Mouse (Mus musculus) c-Kit-positive CD71-negative TER-119-negative erythroid progenitor cells, embryonic 14.5 days (primary cell): ENCODE data around the gene Ucp3.

Experiments
- DNase-seq: peaks from one replicate; pipeline ENCODE4 v3.0.0-alpha.2; 2013; ENCODE audit warnings: low read depth

Ucp3 gene

DNA sequence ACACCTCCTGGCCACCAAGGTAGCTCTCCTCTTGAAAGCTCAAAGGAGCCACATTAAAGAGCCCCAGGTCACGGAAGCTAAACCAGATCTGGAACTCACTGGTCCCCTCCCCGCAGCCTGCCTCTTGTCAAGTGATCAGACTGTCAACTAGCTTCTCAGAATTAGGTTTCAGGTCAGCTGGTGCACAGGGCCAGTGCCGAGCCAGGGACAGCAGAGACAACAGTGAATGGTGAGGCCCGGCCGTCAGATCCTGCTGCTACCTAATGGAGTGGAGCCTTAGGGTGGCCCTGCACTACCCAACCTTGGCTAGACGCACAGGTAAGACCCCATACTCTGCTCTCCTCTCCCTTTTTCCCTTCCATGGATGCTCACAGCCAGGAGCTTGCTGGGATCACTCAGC lies at the start of gene Ucp3:
Ucp3 (plus strand) TSS at position 214 of the 400 bp plus-strand sequence.
- DNase-seq: no peak

DNA sequence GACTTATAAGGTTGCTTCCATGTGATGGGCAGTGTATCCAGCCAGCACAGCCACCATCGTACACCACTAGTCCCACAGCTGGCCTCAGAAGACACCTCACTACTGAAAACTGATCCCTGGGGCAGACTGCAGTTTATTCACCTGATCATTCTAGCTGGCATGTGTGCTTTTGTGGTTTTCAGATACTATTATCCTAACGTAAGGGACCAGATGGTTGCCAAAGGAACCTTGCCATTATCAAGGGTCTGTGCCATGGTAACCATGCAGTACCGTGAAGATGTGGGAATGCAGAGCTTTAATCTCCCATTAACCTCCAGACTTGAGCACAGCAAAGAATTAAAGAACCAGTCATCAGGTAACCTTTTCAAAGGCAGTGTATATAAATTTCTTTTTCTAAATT lies 47.0 kb upstream of the Ucp3 start:
- no peak for DNase-seq

DNA sequence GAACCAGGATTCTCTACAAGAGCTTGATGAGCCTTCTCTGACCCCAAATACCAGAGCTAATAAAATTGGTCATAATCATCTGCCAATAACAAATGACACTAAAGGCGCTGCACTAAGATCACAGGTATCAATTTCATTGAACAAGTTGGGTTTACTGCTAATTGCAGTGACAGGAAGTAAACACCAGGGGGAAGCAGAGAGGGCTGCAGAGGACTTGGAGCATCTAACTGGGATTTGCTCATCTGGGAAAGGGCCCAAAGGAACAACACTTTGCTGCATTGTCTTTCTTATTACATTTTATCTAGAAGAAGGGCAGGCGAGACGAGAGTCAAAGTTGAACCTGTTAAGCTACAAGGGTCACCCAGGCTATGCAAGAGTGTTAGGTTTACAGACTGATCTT lies 43.7 kb upstream of the Ucp3 start:
- peak; percentile 22 for DNase-seq

DNA sequence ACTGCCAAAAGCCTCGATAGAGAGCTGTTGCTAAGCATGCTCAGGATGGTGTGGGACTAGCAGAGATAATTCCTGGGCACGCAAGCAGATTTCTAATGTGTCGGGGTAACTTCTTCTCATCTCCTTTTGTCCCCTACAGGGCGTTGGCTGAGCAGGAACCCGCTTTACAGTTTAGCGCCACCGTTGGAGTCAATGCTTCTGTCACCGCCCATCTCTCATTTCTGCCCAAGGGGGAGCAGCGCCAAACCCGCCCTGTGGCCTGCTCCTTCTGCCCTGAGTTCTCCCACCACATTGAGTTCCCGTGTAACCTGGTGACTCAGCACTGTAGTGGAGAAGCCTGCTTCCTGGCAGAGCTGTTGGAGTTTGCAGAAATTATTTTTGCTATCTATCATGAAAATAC lies 42.9 kb upstream of the Ucp3 start:
- no peak for DNase-seq

DNA sequence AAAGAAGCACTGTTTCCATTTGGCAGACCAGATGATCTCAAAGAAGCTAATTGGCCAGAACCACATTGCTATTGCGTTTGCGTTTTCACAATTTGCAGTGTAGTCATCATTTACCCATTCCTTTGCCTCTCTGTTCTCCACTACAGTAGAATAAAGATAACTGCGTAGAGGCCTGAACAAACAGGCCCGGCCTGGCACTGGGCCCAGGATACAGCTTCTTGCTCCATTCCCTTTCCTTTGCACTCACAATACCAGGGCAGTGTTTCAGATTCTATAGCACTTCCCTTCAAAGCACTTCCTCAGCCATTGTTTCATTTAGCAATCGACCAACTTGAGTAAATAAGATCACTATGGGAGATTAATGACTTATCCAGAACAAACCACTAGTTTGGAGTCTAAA lies 41.7 kb upstream of the Ucp3 start:
- no peak for DNase-seq

DNA sequence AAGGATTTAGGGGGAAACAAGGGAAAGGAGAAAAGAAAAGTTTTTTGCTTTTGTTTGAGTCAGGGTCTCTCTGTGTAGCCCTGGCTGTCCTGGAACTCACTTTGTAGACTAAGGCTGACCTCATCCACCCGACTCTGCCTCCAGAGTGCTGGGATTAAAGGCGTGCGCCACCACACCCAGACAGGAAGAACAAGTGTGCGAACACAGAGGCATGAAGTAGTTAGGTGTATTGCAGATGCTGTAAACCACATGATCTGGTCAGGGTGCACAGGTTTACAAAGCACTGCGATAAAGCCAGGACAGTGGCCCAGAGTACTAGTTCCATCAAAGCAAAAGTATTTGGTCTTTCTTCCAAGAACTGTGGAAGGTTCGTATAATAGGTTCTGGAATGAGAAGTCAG lies 39.5 kb upstream of the Ucp3 start:
- no peak for DNase-seq

DNA sequence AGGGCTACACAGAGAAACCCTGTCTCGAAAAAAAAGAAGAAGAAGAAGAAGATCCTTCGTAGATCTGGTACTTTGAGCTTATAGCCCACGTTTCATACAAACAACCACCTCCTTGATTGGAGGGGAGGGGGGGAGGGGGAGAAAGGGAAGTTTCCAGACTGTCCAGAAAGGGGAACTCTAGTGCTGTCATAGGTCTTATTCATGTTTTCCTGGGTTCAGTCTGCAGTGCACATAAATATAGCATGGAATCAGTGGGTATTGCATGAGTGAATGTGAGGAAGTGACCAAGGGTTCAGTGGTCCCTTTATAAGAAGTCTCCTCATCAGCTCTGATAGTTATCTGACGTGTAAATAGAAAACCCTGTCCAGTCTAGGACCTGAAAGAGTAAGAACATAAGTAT lies 29.1 kb upstream of the Ucp3 start:
- no peak for DNase-seq

DNA sequence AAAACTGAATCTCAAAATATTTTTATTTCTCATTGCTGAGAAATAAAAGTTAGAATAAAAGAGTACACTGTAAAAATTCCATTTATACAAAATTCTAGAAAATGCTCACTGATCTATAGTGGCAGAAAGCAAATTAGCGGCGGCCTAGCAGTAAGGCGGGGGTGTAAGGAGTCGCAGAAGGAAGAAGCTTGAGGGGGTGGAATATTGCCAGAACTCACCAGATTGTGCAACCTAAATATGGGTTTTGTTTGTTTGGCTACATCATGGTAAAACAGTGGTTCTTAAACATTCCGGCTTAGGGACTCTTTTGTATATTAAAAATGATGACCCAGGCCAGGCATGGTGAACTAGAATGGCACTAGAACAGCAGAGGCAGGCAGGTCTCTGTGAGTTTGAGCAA lies 26.5 kb upstream of the Ucp3 start:
- DNase-seq: no peak

DNA sequence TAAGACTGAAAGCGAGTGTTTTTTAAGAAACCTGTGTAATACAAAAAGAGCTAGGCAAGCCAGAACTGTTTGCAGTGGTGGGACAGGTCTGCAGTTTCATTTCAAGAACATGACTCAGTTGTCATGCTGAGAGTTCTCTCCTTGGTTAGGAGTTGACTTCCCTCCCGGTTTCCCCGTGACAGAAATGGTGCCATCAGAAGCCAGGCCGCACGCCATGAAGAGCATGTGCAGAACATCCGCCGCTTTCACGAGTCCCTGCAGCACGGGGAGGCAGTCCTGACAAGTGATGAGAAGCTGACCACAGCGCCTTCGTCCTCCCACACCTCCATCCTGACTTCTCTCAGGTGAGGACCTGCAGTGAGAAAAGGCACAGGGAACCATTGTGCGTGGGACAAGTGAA lies 24.3 kb upstream of the Ucp3 start:
- no peak for DNase-seq

DNA sequence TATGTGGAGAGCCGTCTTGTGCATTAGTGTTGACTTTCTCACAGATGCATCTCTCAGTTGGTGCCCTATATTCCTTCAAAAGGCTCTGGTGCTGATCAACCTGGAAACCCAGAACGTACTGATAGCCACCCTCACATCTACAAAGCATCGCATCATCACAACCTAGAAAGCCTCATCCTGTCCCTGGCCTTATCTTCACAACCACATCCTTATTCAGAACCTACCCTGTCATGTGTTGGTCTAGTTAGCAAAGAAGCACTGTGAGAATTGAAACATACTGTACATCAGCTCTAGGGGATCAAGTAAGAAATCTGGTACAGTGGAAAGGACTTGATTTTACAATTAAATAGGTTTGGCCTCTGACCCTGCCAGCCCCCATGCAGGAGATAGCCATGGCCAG lies 23.8 kb upstream of the Ucp3 start:
- no peak for DNase-seq

DNA sequence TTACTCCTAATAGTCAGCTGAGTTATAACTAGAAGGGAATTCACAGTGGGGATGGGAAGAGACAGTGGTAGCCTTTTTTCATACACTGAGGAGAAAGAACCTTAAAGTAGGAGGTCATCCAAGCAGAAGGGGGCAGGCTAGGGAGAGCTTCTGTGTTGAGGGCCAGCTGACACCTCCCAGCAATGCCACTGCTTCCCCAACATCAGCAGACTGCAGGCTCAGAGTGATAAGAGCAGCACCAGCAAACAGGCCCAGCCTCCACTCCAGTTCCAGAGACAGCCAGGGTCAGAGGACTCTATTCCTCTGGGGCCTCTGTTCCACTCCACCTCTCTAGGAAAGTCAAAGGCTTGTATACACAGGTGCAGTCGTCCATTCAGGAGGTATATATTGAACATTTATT lies 14.6 kb upstream of the Ucp3 start:
- no peak for DNase-seq

DNA sequence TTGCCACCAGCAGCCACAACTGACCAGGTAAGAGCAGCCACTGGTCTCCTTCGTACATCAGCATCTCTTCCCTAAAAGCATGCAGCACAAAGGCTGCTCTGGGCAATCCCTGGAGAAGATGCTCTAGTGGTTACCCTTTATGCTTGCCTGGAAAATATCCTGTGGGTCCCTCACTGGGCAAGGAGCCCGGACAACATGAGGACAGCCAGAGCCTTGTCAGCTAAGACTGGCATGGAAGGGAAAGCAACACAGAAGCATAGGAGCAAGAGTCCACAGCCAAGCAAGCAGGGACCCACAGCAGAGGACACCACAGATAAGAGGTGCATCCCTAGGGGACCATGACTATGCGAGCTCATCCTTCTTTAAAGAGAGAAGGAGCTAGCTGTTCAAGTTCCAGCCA lies 12.9 kb upstream of the Ucp3 start:
- no peak for DNase-seq

DNA sequence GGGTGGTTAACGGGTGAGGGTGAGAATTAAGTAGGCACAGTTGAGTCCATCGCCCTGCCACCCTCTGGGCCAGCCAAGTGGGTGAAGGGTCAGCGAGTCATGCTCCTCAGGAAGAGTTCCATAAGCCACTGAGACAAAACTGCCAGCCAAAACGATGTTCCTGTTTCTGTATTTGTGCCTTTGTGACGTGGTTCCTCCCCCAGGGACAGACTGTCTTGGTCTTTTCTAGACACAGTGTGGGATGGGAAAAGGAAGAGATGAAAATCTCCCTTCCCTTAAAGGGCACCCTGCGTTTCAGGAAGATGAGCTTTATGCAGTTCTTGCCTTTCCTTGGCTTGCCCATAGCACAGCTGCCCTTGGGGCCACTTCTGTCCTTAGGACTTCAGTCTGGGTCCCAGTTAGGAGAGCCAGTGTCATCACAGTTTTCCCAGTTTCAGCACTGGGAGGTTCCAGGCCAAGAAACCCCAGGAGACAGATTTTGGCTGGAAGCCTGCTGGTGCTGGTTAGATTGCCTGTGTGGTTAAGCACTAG lies 11.1 kb upstream of the Ucp3 start:
- no peak for DNase-seq

DNA sequence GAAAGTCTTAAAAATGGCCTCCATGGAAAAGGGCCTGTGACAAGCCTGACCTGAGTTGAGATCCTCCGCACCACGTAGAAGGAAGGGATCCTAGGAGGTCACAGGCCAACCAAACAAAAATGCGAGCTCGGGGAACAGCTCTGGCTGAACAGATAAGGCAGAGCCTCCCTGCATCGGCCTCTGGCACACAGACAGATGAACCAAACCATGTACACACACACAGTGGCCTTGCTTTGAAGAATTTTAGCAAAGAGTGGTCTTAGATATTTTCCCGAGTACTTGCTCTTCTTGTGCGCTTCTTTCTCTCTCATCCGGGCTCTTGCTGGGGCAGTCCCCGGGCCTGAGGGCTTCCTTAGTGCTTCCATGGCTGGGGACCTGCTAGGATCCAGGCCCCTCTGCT lies 9.6 kb upstream of the Ucp3 start:
- no peak for DNase-seq

DNA sequence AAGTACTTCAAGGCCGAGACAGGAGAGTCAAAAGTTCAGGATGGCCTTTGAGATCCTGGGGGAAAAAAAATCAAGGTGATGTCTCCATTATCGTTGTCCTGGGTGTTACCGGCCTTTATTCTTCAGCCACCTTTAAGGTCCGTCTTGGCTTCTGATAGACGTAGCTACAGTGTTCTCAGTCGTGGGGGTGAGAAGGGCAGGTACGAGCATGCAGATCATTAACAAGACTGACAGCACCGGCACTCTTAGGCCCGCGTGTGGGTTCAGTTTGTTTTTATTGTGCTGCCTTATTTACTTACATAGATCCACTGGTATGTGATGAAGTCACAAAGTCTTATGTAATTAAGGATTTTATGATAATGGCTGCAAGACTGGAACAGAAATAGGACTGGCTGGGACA lies 9.0 kb upstream of the Ucp3 start:
- no peak for DNase-seq

DNA sequence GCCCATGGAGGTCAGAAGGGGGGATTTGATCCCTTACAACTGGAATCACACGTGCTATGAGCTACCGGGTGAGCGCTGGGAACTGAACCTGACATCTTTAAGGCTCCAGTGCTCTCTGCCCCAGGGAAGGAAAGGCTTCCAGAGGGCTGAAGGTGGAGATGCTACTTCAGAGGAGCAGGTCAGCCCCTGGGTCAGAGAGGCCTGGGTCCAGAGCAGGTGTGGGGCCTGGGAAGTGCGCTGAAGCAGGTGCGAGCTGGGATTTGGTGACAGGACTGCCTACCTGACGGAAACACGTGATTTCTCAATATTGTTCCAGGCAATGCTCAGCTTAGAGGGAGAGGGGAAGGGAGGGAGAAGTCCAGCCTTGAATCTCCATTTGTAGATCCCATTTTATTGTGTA lies 8.5 kb upstream of the Ucp3 start:
- DNase-seq: no peak

DNA sequence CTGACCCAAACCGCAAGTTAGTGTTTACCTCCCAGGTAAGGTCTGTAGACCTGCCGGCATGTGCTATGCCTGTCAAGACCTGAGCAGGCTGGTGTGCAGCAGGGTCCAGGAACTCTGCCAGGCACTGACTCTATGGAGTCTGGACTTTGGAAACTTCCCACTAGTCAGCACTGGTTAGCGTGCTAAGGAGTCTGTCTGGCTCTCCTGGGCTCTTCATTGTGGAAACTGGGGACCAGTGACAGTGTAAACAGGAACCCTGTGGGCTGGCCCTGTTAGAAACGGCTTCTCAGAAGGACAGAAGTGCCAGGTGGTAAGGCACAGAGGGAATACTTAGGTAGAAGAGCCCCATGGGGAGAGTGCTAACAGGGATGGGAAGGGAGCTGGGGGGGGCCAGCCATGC lies 7.5 kb upstream of the Ucp3 start:
- DNase-seq: no peak

DNA sequence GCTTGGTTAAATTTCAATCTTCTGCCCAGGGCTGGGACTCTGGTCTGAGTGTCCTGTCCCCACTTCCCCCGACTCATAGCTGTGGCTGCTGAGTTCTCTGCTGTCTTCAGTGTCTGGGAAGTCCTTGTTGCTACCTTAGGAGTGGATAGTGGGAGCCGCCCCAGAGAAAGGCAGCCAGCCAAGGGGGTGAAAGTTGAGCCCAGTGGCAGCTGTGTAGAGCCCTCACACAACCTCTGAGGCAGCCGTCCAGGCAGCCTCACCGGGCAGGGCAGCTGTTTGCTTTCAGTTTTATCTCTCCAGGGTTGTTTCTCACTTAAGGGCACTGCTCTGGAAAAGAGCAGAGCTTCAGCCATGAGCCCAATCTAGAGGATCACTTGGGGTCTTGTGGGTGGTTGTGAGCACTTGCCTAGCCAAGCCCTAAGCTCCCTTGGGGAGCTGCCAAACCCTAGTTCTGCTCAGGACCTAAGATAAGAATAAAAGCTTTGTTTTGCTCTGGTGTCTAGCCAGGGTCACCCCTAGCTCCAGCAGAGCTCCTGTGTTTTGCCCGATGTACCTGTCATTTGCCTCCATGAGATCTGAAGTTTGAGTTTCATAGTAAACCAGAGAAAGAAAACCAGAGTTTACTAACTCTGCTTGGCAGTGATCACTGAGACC lies 7.0 kb upstream of the Ucp3 start:
- no peak for DNase-seq

DNA sequence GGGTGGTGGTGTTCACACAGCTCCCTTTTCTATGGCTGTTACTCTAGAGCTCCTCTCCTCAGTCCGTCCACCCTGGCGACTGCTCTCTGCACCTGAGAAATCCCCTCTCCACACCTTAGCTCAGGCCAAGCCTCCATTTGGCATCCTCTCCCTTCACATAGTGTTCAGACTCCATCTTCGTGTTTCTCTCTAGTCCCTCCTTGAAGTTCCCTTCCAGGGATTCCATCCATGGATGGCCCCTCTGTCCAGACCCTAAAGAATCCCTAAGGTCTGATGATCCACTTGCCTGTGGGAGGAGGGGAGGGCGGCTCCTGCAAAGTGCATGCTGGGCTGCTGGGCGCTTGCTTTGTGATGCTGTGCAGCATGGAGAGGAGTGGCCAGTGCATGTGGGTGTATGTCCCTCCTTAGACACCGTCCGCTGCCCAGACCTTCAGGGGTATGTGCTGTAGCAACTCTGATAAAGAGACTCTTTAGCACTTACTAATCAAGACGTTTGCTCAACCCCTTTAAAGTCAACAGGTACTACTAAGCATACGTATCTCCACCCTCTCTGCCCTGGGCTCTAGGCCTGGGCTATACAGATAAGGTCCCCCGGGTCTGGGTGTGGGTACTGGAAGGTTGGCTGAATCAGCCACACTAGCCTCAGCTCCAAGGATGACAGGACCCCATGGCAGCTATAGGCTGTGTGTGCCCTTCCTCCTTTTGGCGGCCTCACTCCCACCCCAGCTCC lies 5.8 kb upstream of the Ucp3 start:
- peak; percentile 62 for DNase-seq

DNA sequence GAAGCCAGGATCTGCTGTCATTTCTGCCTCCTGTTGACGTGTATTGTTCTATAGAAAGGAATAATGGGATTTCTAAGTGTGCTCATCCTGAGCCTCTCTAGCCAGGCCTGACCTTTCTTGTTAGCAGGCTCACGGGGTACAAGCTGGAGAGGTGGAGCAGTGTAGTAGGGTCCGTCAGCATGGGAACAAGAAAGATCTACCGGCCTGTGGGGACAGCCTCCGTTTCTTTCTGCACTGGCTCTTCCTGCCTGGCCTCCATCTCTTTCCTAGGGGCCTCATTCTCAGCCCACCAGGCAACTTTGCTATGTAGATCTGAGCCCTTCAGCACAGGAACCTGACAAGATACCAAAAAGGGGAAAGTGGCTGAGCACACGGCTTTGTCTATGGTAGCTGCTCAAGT lies 4.0 kb upstream of the Ucp3 start:
- no peak for DNase-seq

DNA sequence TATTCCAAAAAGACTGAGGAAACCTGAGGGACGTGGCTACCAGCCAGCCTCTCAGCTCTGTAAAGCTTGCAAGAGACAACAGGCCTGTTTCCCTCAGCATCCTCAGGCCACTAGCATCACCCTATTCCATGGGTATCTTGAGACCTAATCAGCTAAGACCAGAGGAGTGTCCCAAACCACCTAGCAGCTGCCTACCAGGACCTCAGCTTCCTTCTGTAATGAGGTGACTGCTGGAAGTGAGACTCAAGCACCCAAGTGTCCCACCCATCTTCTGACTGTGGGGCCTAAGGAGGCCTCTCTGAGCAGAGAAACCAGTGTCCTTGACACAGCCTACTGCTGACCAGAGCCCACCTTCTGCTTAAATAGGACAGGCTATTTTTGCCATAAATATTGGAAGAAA lies 3.3 kb upstream of the Ucp3 start:
- DNase-seq: no peak

DNA sequence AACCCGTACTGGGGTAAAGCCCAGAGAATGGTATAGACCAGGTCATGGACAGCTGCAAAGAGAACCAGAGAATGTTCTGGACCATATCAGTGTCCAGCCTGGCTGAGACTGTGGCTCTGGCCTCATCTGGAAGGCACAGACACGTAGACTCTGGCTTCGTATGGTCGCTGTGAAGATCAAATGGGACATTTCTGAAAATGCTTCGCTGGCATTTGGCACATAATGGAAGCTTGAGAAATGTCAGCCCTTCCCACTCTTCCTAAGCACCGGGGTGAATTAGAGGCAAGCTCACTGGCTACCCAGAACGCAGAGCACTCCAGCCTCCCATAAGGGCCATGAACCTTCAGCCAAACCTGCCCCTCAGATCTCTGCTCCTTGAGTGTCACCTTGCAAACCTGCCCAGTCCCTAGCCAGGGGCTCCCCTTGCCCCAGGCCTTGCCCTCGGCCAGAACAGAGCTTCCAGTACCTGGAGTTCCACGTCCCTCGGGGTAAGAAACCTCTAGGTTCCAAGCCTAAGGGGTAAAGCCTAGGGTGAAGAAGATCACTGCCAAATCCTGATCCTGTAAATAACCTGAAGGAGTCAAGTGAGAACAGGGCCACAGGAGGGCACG lies 1.9 kb upstream of the Ucp3 start:
- DNase-seq: no peak

DNA sequence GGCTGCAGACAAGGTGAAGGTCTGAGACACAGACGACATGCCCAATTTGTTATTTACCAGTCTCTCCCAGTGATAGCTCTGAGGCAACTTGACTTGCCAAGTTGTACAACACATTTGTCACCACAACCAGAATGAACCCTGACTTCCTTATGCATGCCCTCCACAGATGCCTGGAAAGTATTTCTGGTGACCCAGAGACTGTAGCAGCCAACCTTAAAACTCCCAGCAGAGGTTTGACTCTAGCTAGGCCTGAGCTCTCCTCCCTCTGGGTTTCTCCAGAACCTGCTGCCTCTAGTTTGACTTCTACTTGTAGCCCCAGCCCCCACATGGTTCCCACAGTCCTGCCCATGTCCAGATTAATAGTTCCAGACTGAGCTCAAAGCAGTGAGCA lies 1.4 kb upstream of the Ucp3 start:
- no peak for DNase-seq
